Mouse (Mus musculus) CD8-positive naive resting alpha-beta T cell, adult 2 months (primary cell): ENCODE data around the gene Defb36.

ENCODE experiments used
- DNase-seq, 2 experiments: peaks; one replicate each; pipeline ENCODE4 v3.0.0; 2022; ENCODE audit warnings: low read depth in 2 of 2, low spot score in 2 of 2

Defb36 gene

DNA sequence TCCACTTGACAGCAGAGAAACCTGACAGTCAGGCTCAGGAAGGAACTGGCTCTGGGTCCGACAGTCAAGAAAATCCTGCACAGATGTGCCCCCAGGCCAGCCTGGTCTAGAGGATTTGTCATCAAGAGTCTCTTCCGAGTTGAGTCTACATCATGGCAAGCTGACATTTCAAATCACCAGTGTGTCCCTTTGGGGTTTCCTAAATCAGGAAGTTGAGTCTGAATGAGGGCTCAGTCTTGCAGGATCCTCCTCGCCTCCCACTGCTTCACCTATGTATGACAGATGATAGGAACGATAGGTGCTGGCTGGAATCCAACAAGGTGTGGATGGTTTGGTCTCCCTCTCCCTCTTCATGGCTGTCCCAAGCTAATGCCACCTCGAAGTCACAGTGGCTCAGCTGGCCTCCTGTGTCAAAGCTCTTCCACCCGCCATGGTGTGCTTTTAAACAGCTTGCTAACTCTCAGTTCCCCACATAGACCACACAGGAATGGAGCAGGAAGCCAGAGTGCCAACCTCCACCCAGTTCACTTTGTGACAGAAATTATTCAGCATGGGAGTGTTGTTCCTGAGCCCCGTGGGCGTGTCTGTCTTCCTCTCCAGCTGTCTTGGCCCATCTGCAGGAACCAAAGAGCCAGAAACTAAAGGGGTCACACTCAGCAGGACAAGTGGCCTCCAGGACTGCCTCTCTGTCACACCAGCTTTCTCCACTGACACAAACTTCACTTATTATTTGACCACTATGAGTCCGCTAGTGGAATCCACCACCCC lies 16.4 kb downstream of the Defb36 start:
- no peak for DNase-seq

DNA sequence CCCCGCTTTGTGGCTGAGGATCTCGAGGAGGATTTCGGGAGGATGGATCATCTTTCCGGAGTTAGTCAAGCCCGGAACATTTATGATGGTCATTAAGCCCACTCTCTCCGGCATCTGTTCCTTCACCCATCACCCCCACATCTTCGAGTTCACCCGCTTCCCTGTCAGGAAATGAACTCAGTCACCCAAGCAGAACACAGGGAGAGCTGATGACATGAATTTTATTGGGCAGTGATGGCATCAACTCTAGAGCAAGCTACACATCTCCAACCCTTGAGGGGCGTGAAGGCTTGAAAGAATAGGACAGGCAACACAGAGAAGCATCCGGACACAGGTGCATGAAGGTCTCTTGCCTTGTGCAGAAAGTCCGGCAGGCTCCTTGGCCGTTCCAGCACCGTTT lies 18.0 kb downstream of the Defb36 start:
- no peak for DNase-seq

DNA sequence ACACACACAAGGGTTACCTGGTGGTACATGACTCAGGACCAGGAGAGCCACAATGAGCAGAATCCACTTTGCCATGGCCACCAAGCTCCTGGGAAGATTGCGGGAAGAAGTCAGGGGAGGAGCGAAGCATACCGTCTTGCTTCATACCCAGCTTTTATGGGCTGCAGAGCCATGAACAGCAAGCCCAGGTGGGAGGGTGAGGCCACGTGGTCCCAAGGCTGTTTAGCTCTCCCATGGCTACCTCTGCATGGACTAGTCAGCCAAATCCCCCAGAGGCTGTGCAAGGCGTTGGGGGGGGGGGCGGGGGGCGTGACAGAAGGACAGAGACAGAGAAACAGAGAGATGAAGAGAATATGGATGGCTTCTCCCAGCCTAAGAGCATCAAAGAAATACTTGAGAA lies 18.8 kb downstream of the Defb36 start, which contains the start of gene Defb25:
Defb25 (minus strand) TSS at position 101 of the 400 bp plus-strand sequence.
- DNase-seq: no peak

DNA sequence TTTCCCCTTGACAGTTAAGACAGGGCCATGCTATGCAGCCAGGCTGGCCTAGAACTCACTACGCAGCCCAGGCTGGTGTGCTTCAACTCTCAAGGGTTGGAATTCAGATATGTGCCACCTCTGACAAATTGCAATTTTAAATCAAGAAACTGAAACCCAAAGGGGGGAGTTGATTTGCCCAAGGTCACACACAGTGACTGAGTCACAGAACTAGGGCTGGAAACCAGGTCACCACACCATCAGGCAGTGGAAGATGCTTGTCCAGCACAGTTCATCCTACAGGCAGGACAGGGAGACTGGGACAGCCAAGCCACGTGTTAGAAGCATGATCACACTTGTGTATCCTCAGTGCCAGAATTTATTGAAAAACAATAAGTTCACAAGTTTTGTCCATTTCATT lies 20.4 kb downstream of the Defb36 start:
- no peak for DNase-seq

DNA sequence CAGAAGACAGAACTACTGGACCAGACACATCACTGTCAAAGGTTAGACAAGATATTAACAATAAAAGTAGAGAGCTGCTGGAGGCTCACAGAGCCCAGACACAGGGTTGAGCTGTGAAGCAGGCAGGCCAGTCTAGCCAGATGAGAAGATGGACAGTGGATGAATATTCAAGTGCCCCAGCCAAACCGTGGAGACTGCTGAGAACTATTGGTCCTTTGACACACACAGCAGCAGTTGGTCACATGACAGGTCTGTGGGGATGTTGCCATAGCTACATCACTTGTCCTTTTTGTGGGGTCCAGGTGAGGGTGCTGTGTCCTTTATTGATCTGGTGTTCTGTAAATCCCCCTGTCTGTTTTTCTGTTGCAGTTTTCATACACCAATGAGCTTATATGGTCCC lies 21.1 kb downstream of the Defb36 start:
- no peak for DNase-seq

DNA sequence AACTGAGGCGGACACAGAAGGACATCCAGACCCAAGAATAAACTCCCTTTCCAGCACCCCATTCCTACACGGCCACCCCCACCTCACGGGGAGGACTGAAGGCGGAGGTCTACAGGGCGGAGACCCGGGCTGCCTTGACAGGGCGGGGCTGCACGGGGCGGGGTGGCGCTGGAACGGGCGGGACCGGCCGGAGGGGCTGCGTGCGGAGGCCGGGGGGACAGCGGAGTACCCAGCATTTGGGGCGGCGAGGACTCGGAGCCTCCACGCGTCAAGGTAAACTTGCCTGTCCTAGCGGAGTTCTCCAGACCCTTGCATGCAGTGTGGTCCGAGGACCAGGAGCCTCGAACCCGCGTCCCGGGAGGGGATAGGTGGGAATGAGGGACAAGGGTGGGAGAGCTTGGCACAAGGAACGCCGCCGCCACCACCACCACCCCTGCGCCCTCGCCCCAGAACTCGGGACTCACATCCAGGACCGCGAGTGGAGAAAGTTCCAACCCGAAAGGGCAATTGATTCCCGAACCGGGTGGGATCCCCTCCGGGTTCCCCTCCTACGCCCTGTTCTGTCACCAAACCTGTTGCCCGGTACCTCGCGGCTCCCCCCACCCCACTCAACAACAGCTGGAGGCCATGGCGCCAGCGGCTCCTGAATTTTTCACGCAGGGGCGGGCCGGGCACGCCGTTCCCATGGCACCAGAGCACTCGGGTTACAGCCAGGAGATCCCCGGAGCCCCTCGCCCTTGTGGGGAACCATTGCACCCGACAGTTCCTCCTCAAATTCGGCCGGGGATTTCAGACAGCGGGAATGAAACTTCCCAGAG lies 22.9 kb downstream of the Defb36 start, which contains the start of gene Rem1:
Rem1 (plus strand) TSS at position 178 of the 818 bp plus-strand sequence.
- DNase-seq: no peak

DNA sequence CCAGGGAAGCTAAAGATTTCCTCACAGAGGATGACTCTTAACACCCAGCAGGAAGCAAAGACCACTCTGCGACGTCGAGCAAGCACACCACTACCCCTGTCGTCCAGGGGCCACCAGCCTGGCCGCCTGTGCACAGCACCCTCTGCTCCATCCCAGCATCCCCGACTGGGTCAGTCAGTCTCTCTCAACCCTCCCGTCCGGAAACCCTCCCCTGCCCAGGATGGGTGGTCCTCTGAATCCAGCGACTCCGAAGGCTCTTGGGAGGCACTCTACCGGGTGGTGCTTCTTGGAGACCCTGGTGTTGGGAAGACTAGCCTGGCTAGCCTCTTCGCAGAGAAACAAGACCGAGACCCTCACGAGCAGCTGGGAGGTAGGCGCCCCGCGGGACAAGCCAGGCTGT lies 23.9 kb downstream of the Defb36 start:
- DNase-seq: no peak

DNA sequence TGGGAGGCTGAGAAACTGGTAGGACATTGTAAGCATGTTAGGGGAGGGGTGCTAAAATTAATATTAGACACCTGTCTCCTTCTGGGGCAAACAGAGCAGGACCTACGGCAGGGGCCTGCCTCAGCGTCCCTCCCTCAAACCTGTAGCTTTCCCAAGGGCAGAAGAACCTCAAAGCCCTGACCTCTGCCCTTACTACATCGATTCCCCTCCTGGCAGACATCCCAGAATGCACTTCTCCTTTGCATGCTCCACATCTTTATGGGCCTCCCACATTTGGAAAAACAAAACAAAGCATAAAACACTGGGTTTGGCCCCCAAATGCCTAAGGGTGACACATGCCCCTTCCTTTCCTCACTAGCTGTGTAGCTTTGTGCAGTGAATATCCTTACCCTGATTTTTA lies 25.1 kb downstream of the Defb36 start:
- DNase-seq: no peak

DNA sequence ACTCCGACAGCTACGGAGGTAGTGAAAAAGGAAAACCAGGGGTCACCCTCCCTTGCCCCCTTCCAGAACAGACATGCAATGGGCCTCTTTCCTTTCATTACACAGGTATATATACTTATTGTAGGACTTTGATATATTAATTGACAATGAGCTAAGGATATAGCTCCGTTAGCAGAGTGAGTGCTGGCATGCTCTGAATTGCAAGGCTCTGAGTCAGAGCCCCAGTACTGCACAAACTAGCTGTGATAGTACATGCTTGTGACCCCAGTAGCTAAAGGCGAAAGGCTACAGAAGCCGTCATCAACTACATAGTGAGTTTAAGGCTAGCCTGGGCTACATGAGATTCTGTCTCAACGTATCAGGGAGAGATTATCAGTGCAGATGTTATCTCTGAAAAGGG lies 25.8 kb downstream of the Defb36 start:
- no peak for DNase-seq

DNA sequence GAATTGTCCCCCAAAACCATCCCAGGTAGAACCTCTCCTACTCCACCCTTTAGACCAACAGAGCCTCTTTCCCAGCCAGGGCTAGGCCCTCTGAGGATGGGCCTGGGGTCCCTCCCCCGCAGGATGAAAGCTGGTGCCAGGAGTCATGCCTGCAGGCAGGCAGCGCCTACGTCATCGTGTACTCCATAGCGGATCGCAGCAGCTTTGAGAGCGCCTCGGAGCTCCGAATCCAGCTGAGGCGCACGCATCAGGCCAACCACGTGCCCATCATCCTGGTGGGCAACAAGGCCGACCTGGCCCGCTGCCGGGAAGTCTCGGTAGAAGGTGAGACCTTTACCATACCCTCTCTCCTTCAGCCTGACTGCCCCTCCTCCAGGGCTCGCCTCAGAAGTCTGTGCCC lies 29.2 kb downstream of the Defb36 start:
- no peak for DNase-seq

DNA sequence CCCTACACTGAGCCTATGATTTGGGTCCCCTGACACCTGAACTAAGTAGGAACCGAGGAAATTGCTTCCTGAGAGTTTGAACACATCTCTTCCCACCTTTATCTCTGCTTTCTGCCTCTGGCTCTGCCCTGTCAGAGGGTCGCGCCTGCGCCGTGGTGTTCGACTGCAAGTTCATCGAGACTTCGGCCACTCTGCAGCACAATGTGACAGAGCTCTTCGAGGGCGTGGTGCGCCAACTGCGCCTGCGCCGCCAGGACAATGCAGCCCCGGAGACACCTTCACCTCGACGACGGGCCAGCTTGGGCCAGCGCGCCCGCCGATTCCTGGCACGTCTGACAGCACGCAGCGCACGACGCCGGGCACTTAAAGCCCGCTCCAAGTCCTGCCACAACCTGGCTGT lies 30.2 kb downstream of the Defb36 start:
- DNase-seq: no peak

DNA sequence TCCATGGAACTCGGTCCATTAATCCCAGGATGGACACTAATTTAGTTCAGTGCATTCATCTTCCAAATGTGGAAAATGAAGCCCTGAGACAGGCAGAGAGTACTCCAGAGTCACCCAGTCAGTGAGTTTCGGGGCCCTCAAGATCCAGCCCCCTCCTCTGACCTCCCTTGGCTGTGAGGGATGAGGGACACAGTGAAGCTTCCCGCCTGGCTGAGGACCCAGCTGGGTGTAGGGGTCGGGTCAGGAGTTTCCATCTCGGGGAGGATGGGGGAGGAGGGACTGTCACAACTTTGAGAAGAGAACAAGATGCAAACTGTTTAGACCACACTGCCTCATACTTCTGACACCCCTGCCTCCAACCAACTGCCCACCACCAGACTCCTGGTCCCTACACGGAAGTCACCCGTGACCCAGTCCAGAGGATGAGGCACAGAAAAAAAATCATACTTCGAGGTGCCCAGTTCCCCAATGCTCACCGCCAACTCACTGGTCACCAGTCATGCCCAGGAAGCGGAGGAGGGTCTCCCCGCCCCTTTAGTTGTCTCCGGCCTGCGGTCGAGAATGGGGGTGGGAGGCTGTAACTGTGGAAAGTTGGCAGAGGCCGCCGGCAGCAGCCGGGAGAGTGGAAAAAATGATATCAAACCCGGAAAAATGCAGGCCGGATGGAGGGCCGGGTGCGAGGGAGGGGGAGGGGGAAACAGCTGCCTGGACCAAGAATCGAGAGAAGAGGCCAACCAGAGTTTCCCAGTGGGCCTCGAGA lies 32.3 kb downstream of the Defb36 start:
- DNase-seq: no peak

DNA sequence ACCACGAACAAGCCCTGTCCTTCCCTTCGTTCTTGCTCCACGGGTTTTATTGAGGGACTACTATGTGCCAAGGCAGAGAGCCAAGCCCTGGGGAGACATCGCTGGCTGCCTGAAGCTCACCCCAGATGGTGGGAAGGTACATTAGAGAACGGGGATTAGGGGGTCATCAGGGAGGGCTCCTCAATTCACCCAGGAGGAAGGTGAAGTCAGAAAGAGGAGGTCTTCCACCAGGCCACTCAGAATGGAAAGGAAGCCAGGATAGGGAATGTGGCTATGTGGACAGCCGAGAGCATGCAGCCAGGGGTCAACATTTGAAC lies 32.8 kb downstream of the Defb36 start:
- DNase-seq: no peak

DNA sequence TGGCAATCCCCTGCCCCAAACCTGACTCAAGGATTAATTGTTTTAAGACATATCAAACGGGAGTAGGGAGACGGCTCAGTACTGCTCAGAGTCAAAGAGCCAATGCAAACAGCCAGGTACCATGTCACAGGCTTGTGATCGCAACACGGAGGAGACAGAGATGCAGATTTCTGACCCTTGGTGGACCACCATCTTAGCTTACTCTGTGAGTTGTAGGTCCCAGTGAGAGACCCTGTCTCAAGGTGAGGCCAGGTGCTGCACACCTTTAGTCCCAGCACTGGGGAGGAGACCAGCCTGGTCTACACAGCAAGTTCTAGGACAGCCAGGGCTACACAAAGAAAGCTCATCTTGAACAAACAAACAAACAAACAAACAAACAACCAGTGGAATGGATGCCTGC lies 33.3 kb downstream of the Defb36 start:
- DNase-seq: no peak

DNA sequence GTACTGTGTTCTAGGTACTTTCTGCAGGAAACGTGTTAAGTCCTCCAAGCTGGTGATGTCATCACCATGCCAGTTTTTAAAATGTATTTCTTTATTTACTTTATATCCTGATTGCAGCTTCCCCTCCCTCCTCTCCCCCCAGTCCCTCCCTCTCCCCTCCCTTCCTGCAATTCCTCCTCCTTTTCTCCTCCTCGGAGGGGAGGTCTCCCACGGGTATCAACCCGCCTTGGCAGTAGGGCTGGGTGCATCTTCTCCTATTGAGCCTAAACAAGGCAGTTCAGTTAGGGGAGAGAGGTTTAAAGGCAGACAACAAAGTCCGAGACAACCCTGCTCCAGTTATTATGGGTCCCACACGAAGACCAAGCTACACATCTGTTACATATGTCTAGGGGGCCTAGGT lies 34.7 kb downstream of the Defb36 start:
- no peak for DNase-seq

DNA sequence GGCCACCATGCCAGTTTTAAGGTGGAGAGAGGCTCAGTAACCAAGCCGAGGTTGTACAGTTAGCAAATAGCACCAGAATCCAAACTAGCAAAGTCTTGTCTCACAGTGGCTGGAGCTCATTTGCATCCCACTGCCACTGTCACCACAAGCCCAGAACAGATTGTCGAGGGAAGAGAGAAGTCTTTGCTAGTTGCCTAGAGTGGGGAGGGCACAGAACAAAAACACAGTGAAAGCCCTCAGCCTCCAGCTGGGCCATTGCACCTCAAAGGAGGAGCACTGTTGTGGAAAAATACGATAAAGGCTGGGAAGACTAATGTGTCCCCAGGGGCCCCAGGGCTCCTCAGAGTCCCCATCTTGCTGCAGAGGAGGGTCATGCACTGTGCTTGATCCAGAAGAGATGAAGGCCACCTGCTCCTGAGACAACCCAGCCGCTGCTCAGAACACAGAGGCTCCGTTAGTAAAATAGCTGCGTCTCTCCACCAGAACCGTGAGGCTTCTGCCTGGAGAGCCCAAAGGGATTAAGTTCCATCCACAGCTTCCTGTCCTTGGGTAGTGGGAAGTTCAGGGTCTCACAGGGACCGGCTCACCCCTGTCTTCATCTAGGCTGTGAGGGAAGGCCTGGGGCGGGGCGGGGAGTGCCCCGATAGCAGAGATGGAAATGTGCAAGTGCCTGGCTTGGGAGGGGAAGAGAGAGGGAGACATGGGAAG lies 35.4 kb downstream of the Defb36 start:
- no peak for DNase-seq

DNA sequence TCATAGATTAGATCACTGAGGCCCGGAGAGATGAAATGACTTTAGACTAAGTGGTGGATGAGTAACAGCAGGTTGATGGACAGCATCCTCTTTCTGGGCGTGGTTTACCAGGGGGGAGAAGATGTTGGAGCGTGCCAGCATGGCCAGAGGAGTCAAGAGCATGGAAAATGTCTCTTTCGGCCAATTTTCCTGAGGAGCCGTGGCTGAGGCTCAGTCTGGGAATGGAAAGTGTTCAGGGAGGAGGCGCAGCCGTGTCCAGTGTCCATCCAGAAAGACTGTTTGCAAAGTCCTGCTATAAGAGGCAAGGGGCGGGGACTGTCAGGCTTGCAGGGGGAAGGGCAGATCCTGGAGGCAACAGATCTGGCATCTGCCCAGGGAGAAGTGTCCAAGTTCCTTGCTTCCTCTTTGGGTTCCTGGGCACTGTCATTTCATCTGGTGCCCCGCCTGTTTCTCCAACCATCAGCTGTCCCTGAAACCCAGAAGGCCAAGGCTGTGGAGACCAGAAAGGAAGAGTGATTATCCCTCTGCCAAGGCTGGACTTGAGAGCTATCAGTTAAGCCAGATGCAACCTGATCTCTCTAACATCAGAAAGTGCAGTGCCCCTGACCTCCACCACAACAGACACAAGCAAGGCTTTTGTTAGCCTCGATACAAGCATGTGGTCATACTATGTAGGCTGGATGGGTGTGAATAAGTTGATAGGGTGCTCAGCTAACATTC lies 48.9 kb downstream of the Defb36 start:
- no peak for DNase-seq

DNA sequence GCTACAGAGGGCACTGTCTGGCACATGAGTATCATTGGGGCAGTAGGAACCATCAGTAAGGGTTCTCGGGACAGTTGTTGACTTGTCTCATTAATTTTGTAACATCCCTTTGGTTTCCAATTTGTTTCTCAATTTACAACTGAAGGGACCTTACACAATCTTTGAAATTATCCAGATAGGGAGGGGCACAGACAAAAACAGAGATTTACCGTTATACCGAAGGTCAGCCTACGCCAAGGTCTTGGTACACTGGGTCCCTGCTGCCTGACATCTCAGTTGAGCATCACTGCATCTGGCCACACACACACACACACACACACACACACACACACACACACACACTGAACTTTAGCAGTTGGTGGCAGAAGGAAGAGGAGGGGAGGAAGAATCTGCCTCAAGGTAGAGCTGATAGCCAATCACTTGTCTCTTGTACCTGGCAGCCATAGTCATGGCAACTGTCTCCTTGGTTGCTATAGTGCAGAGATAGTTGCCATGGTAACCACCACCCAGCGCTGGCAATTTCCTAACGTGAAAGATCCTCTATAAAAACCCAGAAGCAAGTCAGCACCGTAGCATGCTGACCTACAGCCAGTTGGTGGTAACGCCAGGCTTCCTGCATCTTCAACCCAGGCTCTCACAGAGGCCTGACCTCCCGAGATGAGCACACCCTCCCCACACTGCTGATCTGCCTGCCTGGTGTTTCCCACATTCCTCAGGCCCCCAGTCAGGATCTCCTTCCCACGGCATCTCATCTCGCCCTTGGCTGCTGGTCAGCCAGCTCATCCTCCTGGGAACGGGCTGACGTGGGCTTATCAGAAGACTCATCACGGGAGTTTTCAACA lies 50.0 kb downstream of the Defb36 start:
- DNase-seq: no peak

DNA sequence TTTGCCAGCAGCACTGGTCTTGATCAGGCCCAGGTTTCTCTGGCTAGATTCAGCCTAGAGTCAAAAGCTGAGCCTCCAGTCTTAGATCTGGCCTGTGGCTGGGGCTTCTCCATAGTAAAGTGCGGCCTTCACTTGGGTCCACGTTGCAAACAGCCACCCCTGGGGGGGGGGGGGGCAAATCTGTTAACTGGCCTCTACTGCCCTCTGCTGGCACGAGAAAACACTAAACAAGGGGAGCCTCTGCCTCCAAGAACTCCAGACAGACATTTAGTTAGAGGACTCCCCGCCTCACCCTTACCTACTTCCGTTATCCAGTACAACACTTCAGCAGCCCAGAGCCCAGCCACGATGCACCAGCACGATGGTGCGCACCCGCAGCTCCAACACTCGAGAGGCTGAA lies 53.3 kb downstream of the Defb36 start:
- no peak for DNase-seq

DNA sequence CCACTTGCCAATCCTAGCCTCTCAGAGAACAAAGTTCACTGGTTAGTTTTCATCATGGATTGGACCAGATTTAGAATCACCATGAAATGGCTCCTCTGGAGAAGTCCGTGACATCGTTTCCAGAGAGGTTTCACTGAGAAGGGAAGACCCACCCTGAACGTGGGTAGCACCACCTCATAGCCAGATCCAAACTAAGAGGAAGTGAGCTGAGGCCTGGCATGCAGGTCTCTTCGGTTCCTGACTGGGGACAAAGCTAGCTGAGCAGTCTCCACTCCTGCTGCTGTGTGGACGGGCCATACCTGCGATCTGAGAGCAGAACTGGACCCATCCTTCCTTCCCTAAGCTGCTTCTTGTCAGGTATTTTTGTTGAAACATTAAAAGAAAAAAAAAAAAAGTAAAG lies 57.0 kb downstream of the Defb36 start:
- DNase-seq: no peak
